Mouse (Mus musculus) ovary, postnatal 10 days (tissue): ENCODE results near the gene Kcnb1.

Source experiments
- DNase-seq: peaks from one replicate; pipeline ENCODE4 v3.0.0; 2022; ENCODE audit warnings: low spot score

Gene Kcnb1

GRCm38 (mm10) chr2:167128699-167129607 is 61.0 kb downstream of the Kcnb1 start:
- no peak for DNase-seq

DNA sequence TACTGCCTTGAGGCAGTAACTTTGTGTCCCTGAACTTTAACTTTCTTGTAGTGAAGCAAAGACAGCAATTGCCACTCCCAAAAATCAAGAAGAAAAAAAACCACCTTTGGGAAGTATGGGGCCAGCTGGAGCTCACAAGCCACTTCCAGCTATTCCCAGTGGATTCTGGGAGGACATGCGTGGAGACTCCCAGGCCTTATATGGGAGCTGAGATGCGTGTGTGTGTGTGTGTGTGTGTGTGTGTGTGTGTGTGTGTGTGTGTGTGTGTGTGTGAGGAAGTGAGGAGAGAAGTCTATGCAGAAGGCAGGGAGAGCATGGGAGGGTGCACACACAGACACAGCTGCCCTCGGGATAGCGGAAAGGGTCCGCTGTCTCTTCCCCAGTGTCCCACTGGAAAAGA is 62.6 kb downstream of the Kcnb1 start:
- DNase-seq, result no peak

DNA sequence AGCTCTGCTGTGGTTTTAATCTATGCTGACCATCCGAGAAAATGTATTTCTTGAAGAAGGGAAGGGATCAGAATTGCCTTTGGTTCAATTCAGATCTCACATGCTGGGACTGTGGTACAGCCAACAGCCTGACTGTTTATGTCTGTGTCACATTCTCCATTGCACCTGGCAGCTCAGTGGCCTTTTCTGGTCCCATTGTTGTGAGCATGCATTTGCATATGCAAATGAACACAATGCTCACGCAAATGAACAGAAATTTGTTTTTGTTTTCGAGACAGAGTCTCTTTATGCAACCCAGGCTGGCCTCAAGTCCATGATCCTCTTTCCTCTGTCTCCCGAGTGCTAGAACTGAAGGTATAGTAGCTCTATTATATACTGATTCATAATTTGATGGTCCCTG is 64.2 kb downstream of the Kcnb1 start:
- DNase-seq, result no peak

DNA sequence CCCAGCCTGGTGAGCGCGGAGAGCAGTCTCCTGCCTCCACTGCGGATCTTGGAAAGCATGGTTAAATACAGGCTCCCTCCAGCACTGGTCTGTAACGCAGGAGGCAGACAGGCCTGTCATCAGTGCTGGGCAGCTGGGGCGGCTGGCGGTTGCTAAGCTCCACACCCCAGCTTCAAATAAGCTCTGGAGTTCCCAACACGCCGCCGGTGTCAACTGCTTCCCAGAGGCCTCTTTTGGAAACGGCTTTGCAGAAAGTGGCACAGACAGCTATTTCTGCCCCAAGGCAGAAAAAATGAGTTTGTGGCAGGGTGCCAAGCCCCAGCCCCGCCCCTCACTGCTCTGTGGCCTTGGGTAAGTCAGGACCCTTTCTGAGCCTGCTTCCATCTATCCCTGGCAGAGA is 66.0 kb downstream of the Kcnb1 start:
- no peak for DNase-seq

DNA sequence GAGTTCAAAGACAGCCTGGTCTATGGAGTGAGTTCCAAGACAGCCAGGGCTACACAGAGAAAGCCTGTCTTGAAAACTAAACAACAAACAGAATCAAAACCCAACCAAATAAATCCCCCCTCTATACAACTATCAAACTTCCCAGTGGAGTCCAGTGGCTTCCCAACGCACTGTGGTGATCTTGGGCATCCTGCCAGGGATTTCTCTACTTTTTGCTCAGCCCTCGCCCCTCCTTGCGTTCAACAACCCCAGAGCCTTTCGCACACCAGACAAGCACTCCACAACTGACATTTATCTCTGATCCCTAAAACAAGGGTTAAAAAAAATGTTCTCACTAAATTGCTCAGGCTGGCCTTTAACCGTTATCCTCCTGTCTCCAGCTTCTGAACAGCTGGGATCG is 67.2 kb downstream of the Kcnb1 start:
- DNase-seq, result no peak

DNA sequence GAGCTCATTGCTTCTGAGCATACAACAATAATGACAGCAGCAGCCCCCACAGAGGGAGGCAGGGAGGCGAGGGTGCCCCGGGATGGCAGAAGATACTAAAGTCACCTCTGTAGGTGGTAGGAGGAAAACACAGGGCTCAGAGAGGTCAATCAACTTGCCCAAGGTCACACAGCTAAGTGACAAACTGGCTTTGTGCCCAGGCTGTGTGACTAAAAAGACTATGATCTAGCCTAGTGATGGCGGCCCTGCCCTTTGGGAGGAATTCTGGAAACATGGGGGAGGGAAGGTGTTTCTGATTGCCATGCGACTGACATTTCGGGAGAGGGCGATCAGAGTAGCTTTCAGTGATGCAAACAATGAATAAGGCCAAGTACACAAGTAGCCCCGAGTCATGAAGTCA is 68.0 kb downstream of the Kcnb1 start:
- DNase-seq, result no peak

DNA sequence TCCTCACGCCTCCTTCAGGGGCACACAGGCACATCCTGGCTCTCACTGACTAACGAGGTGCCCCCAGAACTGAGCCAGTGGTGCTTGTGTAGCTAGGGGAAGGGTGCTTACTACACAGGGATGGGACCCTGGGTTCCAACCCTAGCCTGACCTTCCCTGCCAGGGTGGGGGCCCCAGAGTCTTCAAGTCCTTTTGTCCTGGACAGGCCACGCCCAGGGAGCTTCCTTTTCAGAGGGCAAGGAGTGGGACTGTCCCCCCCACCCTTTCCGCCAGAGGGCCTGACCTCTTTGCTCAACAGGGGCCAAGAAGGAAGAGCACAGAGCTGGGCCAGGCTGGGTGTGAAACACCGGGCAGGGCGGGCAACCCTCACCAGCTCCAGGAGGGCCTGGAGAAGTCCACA is 68.7 kb downstream of the Kcnb1 start:
- no peak for DNase-seq

DNA sequence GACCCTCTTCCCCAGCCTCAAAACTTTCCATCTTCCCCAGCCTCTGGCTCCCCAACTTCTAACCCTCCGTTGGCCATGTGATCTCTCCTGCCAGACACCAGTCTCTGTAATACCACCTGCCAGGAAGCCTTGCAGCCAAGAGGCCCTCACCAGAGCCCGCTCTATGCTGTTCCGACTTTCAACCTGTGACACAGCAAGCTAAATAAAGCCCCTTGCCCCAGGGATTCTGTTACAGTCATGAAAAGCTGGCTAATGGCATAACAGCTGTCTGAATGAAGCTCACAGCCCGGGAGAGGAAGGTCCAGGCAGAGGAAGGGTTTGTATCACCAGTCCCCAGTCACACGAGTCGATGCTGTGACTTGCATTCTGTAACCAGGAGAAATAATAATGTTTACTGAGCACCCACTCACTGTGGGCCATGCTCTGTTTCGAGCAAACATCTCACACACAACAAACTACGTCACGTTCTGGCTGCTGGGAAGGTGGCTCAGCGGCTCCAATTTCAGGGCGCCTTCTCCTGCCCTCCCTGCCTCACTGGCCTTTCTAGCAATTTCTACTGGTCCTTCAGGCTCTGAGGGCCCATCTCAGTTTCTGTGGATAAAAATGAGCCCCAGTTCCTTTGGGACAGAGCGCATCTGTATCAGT is 69.6 kb downstream of the Kcnb1 start:
- no peak for DNase-seq

GRCm38 (mm10) chr2:167118046-167118445 is 71.9 kb downstream of the Kcnb1 start:
- no peak for DNase-seq

- peak; percentile 87 for DNase-seq
Observed at GRCm38 (mm10) chr2:167112737-167113136, 77.2 kb downstream of the Kcnb1 start.

DNA sequence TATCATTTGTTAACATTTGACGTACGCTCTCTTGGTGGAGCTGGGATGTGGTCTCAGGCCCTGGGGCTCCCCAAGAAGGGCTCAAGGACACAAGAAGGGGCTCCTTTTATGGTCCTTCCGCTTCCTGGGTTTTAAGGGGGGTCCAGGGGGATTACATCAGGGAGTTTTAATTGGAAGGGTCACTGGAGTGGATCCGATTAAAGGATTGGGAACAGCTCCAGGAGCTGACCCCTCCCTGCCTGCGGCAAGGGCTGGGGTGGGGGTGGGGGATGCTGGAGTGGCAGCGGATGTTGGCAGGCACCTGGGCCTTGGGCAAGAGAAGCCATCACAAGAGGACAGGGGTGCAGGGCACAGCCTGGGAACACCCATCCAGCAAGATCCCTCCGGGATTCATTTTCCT is 77.7 kb downstream of the Kcnb1 start:
- DNase-seq, result no peak

DNA sequence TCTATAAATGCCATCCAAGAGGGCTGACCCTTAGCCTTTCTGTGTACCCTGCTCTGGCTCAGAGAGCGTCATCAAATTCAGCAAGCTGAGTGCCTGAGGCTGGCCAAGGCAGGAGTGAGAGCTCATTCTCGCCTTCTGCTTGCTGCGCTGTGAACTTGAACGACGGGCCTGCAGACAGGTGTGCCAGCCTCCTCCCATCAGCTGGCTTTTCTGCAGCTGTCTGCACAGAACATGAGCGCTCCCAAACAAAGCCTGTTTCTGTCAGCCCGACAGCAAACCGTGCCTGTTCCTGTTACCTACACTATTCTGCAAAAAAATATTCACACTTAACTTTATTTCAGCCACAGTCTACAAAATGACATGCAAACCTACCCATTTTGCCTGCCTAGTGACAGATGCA is 80.4 kb downstream of the Kcnb1 start:
- no peak for DNase-seq

GRCm38 (mm10) chr2:167103546-167103945 is 86.4 kb downstream of the Kcnb1 start:
- no peak for DNase-seq

- no peak for DNase-seq
Observed at GRCm38 (mm10) chr2:167101743-167102441, 88.1 kb downstream of the Kcnb1 start.

GRCm38 (mm10) chr2:167094688-167095087 is 95.3 kb downstream of the Kcnb1 start:
- no peak for DNase-seq

DNA sequence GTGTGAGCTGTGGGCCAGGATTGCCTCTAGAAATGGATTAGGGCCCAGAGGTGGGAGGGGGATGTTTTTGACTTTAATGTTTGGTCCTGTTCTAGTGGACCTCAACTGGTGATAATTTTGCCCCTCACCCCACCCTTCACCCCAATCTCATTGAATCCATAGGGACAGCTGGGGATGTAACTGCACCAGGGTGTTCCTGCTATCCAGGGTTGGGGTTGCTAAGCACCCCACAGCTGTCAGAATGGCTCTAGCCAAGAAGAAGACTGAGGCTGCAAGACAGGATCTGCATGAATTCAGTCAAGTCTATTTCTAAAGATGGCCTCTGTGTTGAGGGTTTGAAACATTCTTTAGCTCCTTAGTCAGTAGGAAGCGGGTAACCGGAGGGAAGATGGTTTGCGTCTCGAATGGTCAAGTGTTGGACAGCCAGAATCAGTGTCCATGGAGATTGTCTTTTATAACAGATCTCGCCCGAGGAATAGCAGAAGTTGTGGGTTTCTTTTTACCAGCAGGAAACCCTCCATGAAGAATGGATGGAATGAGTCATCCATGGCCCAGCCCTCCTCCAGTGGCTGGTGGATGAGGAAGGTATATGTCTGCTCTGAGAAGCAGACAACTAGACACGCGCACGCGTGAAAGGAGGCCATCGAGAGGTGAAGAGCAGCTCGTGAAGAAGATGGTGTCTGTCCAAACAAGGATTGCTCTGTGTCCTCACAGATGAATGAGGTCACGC is 96.6 kb downstream of the Kcnb1 start:
- no peak for DNase-seq

- no peak for DNase-seq
Observed at GRCm38 (mm10) chr2:167090271-167090670, 99.7 kb downstream of the Kcnb1 start.

GRCm38 (mm10) chr2:167086836-167087235 is 103.1 kb downstream of the Kcnb1 start:
- no peak for DNase-seq

GRCm38 (mm10) chr2:167086092-167086491 is 103.9 kb downstream of the Kcnb1 start:
- no peak for DNase-seq

DNA sequence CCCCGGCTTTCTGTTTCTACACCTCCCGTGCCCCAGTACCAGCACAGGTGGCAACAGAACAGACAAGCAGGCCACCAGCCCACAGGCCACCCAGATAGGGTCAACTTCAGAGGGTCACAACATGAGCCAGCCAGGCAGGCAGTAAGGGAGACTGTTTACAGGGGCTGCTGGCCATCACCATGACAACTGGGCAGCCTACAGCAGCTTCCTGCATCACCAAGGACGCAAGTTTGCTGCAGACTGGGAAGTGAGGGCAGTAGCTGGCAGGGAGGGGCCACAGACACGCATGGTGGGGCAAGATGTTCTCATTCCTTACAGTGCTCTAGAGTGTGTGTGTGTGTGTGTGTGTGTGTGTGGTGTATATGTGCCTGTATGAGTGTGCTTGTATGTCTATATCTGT is 108.3 kb downstream of the Kcnb1 start:
- DNase-seq, result no peak

DNA sequence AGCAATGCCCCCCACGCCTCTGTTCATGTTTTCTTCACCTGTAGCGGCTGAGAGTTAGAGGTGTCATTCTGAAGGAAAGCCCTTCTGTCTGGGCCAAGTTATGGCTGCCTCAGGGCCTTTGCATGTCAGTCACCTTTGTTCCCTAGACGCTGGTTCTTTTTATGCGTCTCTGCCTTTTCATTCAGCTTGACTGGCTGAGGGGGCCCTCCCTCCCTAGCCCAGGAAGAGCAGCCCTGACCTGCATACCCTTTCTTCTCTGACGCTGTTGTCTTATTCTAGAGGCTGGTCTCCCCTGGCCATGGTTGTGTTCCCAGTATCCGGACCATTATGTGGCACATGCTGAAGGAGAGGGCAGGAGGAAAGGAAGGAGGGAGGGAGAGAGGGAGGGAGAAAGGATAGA is 108.8 kb downstream of the Kcnb1 start:
- no peak for DNase-seq

DNA sequence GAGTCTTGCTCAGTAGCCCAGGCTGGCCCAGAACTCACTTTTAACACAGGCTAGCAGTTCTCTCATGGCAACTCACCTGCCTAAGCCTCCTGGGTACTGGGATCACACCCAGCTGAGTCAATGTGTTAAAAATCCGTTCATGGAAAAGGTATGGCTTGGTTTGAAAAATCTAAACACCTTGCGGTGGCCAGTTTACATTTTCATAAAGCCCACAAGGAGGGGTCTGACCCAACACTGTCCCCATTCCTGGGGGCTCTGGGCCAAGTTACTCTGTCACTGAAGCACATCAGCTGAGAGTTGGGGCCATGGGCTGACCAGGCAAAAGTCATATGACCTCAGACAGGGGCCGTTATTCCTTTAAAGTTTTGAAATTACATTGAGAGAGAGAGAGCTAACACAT is 109.6 kb downstream of the Kcnb1 start:
- no peak for DNase-seq
